Mouse (Mus musculus) G1E (cell line): ENCODE results near the gene Ttll4.

Experiments
- CTCF ChIP-seq: IDR thresholded peaks from 2 replicates; pipeline ENCODE4 v1.5.1; 2012; ENCODE audit warnings: low read depth, low read length, inconsistent platforms, mixed read lengths
- GATA2 ChIP-seq: IDR thresholded peaks from 2 replicates; pipeline ENCODE4 v1.6.1; 2012; ENCODE audit warnings: low read depth, low read length, inconsistent platforms, borderline replicate concordance
- TAL1 ChIP-seq: conservative IDR thresholded peaks from 2 replicates; pipeline ENCODE4 v1.6.1; 2012; ENCODE audit warnings: low read depth, low read length, inconsistent platforms, mixed read lengths

DNA sequence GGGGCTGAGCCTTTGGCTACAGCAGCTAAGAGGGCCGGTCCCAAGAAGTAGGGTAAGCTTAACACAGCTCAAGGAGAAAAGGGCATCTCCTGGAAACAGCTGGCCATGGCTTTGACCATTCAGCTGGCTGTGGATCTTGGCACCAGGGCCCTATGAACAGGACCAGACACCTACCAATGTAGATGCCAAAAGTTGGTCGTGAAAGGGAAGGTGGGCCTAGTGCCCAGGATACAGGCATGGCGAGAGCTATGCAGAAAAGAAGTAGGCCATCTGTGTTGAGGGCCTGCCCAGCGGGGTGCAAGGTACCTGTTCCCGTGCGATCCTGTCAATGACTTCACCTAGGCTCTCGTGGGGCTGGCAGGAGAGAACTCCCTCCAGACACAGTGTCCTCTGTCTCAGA is 79.3 kb downstream of the Ttll4 start:
- TF ChIP-seq CTCF (no peak), GATA2 (no peak), TAL1 (no peak)
